Mouse (Mus musculus) myocyte (in vitro differentiated cells): ENCODE results near the gene Olfr998.

ENCODE experiments used
- MYOG ChIP-seq, 3 experiments: IDR thresholded peaks; one replicate each; pipeline ENCODE4 v1.6.1; 2011; ENCODE audit warnings: control low read depth in 2 of 3, low read depth in 2 of 3, mild to moderate bottlenecking in 2 of 3; ENCODE audit not compliant: insufficient read length in 2 of 3, control insufficient read depth in 1 of 3, insufficient read depth in 1 of 3
- TCF12 ChIP-seq: IDR thresholded peaks from one replicate; pipeline ENCODE4 v1.6.1; 2011; ENCODE audit warnings: mild to moderate bottlenecking, control low read depth; ENCODE audit not compliant: poor library complexity, insufficient read depth, severe bottlenecking
- USF1 ChIP-seq: IDR thresholded peaks from one replicate; pipeline ENCODE4 v1.6.1; 2011; ENCODE audit warnings: low read depth, mild to moderate bottlenecking, control low read depth, moderate library complexity

DNA sequence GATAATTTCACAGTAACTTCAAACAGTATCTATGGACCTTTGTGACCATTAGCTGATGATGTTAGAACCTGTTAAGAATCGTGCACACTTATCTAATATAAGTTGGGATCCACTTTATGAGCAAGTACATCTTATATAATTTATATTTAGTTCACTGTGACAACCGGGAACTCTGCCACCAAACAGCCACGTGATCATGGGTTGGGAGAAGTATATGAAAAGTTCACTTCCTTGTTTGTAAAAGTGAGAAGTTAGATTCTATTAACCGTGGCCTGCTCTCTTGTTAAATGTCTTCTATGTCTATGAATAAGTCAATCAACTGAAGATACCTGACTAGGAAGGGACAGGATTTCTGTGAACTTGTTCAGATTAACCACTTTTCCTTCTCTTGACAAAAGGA, 28.5 kb upstream of the Olfr998 start:
- TF ChIP-seq TCF12 (no peak), USF1 (no peak), MYOG (IDR thresholded peaks at IDR 0.05; ENCODE audit: control insufficient read depth in 1 of 3, insufficient read depth in 1 of 3, insufficient read length in 2 of 3, low read depth in 2 of 3) (no peak)
